Mouse (Mus musculus) neutrophil, adult 59 days (primary cell): ENCODE data around the gene Ttc3. TPM values are rescaled to one million over a fixed set of nuclear protein-coding genes. Genes with fewer than 3 reads are reported as not detected.

Experiments used
- total RNA-seq, 2 experiments: library from RNA; stranded (reverse); gene quantifications; 1 replicate in 1 of 2; 2 replicates in 1 of 2; pipeline ENCODE4 v1.2.4; 2023

Gene Ttc3
- 10 to 100 TPM; 18.3 to 22.9 TPM for total RNA-seq

GRCm38 (mm10) chr16:94370173-94370914 is at the start of gene Ttc3:
TSS of gene Ttc3 (plus strand) at chr16:94370618.

GRCm38 (mm10) chr16:94327781-94328711 is 42.4 kb upstream of the Ttc3 start, which contains the start of gene Ripply3:
TSS of gene Ripply3 (plus strand) at chr16:94328420.

DNA sequence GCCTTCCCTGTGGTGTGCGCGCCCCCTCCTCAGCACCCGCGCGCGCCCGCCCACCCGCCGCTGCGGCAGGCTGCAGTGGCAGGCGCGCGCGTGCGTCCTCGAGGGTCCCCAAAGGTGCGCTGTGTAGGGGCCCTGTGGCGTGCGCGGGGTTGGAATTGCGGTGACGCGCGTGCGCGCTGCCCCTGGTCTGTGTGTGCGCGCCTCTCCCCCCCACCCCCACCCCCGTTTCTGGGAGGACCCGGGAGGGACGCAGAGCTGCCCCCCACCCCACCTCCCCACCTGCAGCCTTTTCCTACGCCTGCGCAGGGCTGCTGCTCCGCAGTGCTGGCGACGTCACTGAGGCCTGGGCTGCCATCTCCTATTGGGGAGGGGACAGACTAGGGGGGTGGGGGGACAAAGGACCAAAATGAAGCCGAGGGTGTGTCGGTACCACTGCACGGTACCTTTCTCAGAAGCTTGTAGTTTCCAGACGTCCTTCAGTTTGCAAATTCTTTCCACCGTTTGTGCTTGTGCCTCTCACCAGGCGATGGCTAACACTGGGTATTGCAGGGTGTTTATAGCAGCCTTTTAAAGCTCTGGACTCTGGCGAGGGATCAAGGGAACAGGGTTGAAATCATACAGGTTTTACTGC is 998 bp downstream of the Ttc3 start, which contains the start of gene Pigp:
TSS of gene Pigp (minus strand) at position 542 of the 631 bp plus-strand sequence.

Other genes starting within 250 kb of the Ttc3 start
- gene Hlcs, start 57.0 kb upstream of the Ttc3 start, total RNA-seq, result 10 to 100 TPM; 19.4 to 29.5 TPM
- gene Ripply3, start 42.2 kb upstream of the Ttc3 start, total RNA-seq, result not detected
- gene Pigp, start 1.2 kb downstream of the Ttc3 start, total RNA-seq, result 10 to 100 TPM in 1 of 2 experiments, 1 to 10 TPM in 1; 8.1 to 11.0 TPM
- gene Vps26c, start 156.2 kb downstream of the Ttc3 start, total RNA-seq, result 10 to 100 TPM; 41.7 to 54.3 TPM
- gene Dyrk1a, start 199.4 kb downstream of the Ttc3 start, total RNA-seq, result 10 to 100 TPM; 77.3 to 79.2 TPM